15 mouse cellular contexts compared by ENCODE assay signal in the genomic region with DNA sequence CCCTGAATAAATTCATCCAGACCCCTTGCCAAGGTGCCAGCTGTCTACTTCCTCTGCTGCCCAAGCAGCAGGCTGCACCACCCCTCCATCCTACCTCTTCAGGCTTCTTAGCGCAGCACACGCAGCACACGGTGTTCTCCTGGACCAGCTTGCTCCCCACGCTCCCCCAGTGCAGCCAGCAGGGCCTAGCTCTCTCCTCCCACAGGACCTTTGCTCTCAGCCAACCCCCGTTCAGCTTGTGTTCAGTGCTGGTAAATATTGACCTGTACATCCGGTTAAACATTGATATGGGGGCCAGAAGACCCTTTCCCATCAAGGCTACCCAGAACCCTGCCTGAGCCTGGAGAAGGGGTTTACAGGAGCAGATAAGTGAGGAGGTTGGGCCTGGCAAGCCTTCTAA. TPM values are rescaled to one million over a fixed set of nuclear protein-coding genes. Genes with fewer than 3 reads are reported as not detected.
A peak's percentile ranks its signal among the peaks of the same experiment; 100 is the strongest.
DNase-seq lines count a peak whose midpoint lies in the region; ATAC-seq and TF ChIP-seq lines count a peak whose summit lies in the region.
"Had no signal": no experiment of that assay in that cellular context is flagged by ENCODE, and none has a peak within 500 bp of the region (broad histone marks: within the 10 kb centered on the region; RNA-seq: fewer than 3 reads in every experiment).

A gene (minus strand): TSS at position 229 of the 400 bp plus-strand sequence.

- H3K36me3 ChIP-seq in kidney, postnatal 0 days (ENCODE audit: insufficient read depth, low read length): 0 out of 2 replicates have a peak, but pooled peaks cover 8% of the 10 kb centered on the region
- H3K36me3 ChIP-seq in liver, embryonic 14.5 days (replicated peaks; ENCODE audit: control insufficient read depth, insufficient read depth, low read depth): peaks cover 35% of the 10 kb centered on the region
- H3K36me3 ChIP-seq in embryonic facial prominence, embryonic 10.5 days (replicated peaks): peaks cover 21% of the 10 kb centered on the region

- WGBS in kidney, postnatal 0 days: 70% methylated on average over 6 of the region's 6 CpGs
- 71% methylated on average over 6 of the region's 6 CpGs for WGBS in liver, embryonic 14.5 days (ENCODE audit: insufficient replicate concordance)
- 91% methylated on average over 6 of the region's 6 CpGs for WGBS in embryonic facial prominence, embryonic 10.5 days

- no peak within 1 kb of the TSS for H3K4me3 ChIP-seq in layer of hippocampus, adult 2 months
- no peak within 1 kb of the TSS for H3K4me3 ChIP-seq in kidney, postnatal 0 days (replicated peaks; ENCODE audit: low read depth, low read length)
- H3K4me3 ChIP-seq in liver, embryonic 14.5 days (ENCODE audit: insufficient read depth in 1 of 2, low read depth in 2 of 2, low read length in 2 of 2): peak within 1 kb of the TSS; percentile 33 to 56
- no peak within 1 kb of the TSS for H3K4me3 ChIP-seq in embryonic facial prominence, embryonic 10.5 days
- H3K4me3 ChIP-seq: heart, embryonic 13.5 days; hindbrain, embryonic 10.5 days; midbrain, embryonic 10.5 days had no signal

- H3K4me1 ChIP-seq in kidney, postnatal 0 days (replicated peaks; ENCODE audit: insufficient read depth, low read length): 0 out of 2 replicates have a peak, but pooled peaks cover 4% of the 10 kb centered on the region
- H3K4me1 ChIP-seq in liver, embryonic 14.5 days (replicated peaks; ENCODE audit: control insufficient read depth in 2 of 2, insufficient read depth in 2 of 2, low read length in 1 of 2): 0 out of 4 replicates have a peak, but pooled peaks cover 0 to 2% of the 10 kb centered on the region in 2 experiments
- peaks cover 10% of the 10 kb centered on the region for H3K4me1 ChIP-seq in embryonic facial prominence, embryonic 10.5 days

- TF ChIP-seq EP300 in liver, embryonic 14.5 days (IDR thresholded peaks at IDR 0.05; ENCODE audit: low read depth): 0 out of 2 replicates have a peak, but pooled peaks have one; percentile 28

- no peaks in the 10 kb centered on the region for H3K9me3 ChIP-seq in kidney, postnatal 0 days (replicated peaks; ENCODE audit: low read length)
- H3K9me3 ChIP-seq in liver, embryonic 14.5 days (ENCODE audit: control insufficient read depth, low read length): peaks cover 3% of the 10 kb centered on the region
- peaks cover 2% of the 10 kb centered on the region; the same call in 1 of the 2 replicates for H3K9me3 ChIP-seq in embryonic facial prominence, embryonic 10.5 days

- no peak within 1 kb of the TSS for H3K9ac ChIP-seq in kidney, postnatal 0 days (ENCODE audit: low read depth, low read length)
- no peak within 1 kb of the TSS; the same call in 1 of the 2 replicates for H3K9ac ChIP-seq in liver, embryonic 14.5 days (replicated peaks)
- H3K9ac ChIP-seq: heart, embryonic 13.5 days had no signal

- no peak within 1 kb of the TSS for H3K4me2 ChIP-seq in kidney, postnatal 0 days (ENCODE audit: low read length)
- H3K4me2 ChIP-seq in liver, embryonic 14.5 days (ENCODE audit: low read depth): no peak within 1 kb of the TSS
- H3K4me2 ChIP-seq: heart, embryonic 13.5 days had no signal

- no peak for TF ChIP-seq CTCF in layer of hippocampus, adult 2 months (conservative IDR thresholded peaks at IDR 0.05)
- TF ChIP-seq CTCF in kidney, postnatal 0 days (IDR thresholded peaks at IDR 0.05; ENCODE audit: low read depth): no peak
- no peak for TF ChIP-seq CTCF in liver, embryonic 14.5 days (IDR thresholded peaks at IDR 0.05; ENCODE audit: low read depth)

- no peaks in the 10 kb centered on the region for H3K27me3 ChIP-seq in kidney, postnatal 0 days (ENCODE audit: insufficient read depth, low read length)
- no peaks in the 10 kb centered on the region for H3K27me3 ChIP-seq in liver, embryonic 14.5 days (ENCODE audit: control insufficient read depth, insufficient read depth, low read length)
- H3K27me3 ChIP-seq in embryonic facial prominence, embryonic 10.5 days (replicated peaks; ENCODE audit: low read depth, poor library complexity, severe bottlenecking): no peaks in the 10 kb centered on the region
- H3K27me3 ChIP-seq: heart, embryonic 13.5 days had no signal

- H3K27ac ChIP-seq in layer of hippocampus, adult 2 months: peak within 1 kb of the TSS; percentile 18; the same call in 1 of the 2 replicates
- 0 out of 2 replicates have a peak within 1 kb of the TSS, but pooled peaks have one; percentile 13 for H3K27ac ChIP-seq in kidney, postnatal 0 days
- no peak within 1 kb of the TSS for H3K27ac ChIP-seq in liver, embryonic 14.5 days
- H3K27ac ChIP-seq in embryonic facial prominence, embryonic 10.5 days (replicated peaks): no peak within 1 kb of the TSS
- H3K27ac ChIP-seq: heart, embryonic 13.5 days; hindbrain, embryonic 10.5 days; midbrain, embryonic 10.5 days had no signal

- DNase-seq in layer of hippocampus, adult 2 months (ENCODE audit: low spot score in 2 of 2): no peak
- no peak for DNase-seq in layer of hippocampus, adult 9-10 months (ENCODE audit: low spot score)
- DNase-seq in kidney, postnatal 0 days (ENCODE audit: low spot score): no peak
- no peak for DNase-seq in liver, embryonic 14.5 days (ENCODE audit: low read depth in 3 of 3, low spot score in 3 of 3)
- DNase-seq in testis, postnatal 10 days (ENCODE audit: low spot score): no peak
- DNase-seq in embryonic facial prominence, embryonic 10.5 days (ENCODE audit: low spot score): no peak
- DNase-seq in spleen, postnatal 14 days (ENCODE audit: low spot score in 2 of 2): no peak
- DNase-seq: cerebellum, adult 11-12 months; gastrocnemius, postnatal 14 days; lung, postnatal 10 days; right cerebral cortex, postnatal 25 days; thymus, postnatal 4 days had no signal

- ATAC-seq in kidney, postnatal 0 days (replicated peaks; ENCODE audit: low FRiP score, low read depth): no peak
- peak; percentile 58 for ATAC-seq in liver, embryonic 14.5 days (ENCODE audit: insufficient read depth)

RNA-seq across cellular contexts. Expression of the gene that starts here (rescaled TPM):
- under 1 TPM; 0.38 to 0.52 TPM for total RNA-seq in layer of hippocampus, adult 2 months (2021)
- 45.2 and 57.0 TPM in 2 replicates for polyA plus RNA-seq in kidney, postnatal 0 days (2015; fragmentation: Nextera tagmentation; extraction: Ambion mirVana)
- polyA plus RNA-seq in liver, embryonic 14.5 days (2012; rRNA removed): 474 and 506 TPM in 2 replicates
- polyA plus RNA-seq in liver, embryonic 14.5 days (2014; fragmentation: Nextera tagmentation; extraction: Ambion mirVana): 304 and 336 TPM in 2 replicates
- not detected in 2 replicates for polyA plus RNA-seq in embryonic facial prominence, embryonic 10.5 days (2016; fragmentation: Nextera tagmentation; extraction: Ambion mirVana)
- total RNA-seq: gastrocnemius, postnatal 14 days had no signal
- polyA plus RNA-seq: hindbrain, embryonic 10.5 days; midbrain, embryonic 10.5 days had no signal

Comparison
In these comparisons a context has a peak if more than half of its experiments do, and no peak if none do; other contexts are left out.
1. RNA of the gene that starts here (polyA plus RNA-seq): 304 to 506 TPM in liver, embryonic 14.5 days and 45.2 to 57.0 TPM in kidney, postnatal 0 days; not detected in embryonic facial prominence, embryonic 10.5 days; every median in the first group is over 10 times any median in the second.
2. H3K27ac ChIP-seq: peak in layer of hippocampus, adult 2 months (single experiment) and kidney, postnatal 0 days (single experiment); none in liver, embryonic 14.5 days (single experiment) and embryonic facial prominence, embryonic 10.5 days (single experiment).
3. H3K4me3 ChIP-seq: peak in liver, embryonic 14.5 days (2 of 2); none in layer of hippocampus, adult 2 months (single experiment), kidney, postnatal 0 days (single experiment) and embryonic facial prominence, embryonic 10.5 days (single experiment).